Mouse (Mus musculus) CH12.LX (cell line): ENCODE measurements at regions not wholly inside any gene's neighbourhood (a gene's known extent, or its start where the extent isn't known, plus 50 kb on each side); places are given as distances from the start of the nearest gene placed in this dataset.

ENCODE experiments used
- DNase-seq: peaks from one replicate; pipeline ENCODE4 v3.0.0-alpha.2; 2013; ENCODE audit errors: extremely low read depth
- H3K27ac ChIP-seq: 2 replicates; pipeline ENCODE4 v1.5.1; 2012; ENCODE audit warnings: low read depth, mild to moderate bottlenecking, control low read depth, moderate library complexity; ENCODE audit not compliant: insufficient read depth
- H3K27me3 ChIP-seq: replicated peaks from 2 replicates; pipeline ENCODE3; 2012; ENCODE audit warnings: inconsistent platforms
- H3K36me3 ChIP-seq, 2 experiments: replicated peaks in 1 of 2; 2 replicates each; pipeline versions ENCODE3 to v1.6.1; 2012; ENCODE audit warnings: inconsistent platforms in 1 of 2, low read length in 1 of 2, mild to moderate bottlenecking in 1 of 2, mixed read lengths in 1 of 2, moderate library complexity in 1 of 2; ENCODE audit not compliant: control insufficient read depth in 1 of 2, insufficient read depth in 1 of 2
- H3K4me1 ChIP-seq, 2 experiments: 2 replicates each; pipeline ENCODE4 v1.6.1; 2012; ENCODE audit warnings: inconsistent platforms in 1 of 2, moderate library complexity in 1 of 2; ENCODE audit not compliant: insufficient read depth in 2 of 2, control insufficient read depth in 1 of 2
- H3K4me2 ChIP-seq: 2 replicates; pipeline ENCODE4 v1.6.1; 2012; ENCODE audit warnings: low read depth, mild to moderate bottlenecking, control low read depth; ENCODE audit not compliant: poor library complexity, insufficient read depth, severe bottlenecking
- H3K4me3 ChIP-seq, 3 experiments: fragments of 150-350 bp in 1 of 3; sonication (generic) in 1 of 3; replicated peaks in 1 of 3; 2 replicates each; pipeline versions ENCODE3 to v1.5.1; 2011 to 2012; ENCODE audit warnings: low read depth in 2 of 3, low read length in 2 of 3, mild to moderate bottlenecking in 2 of 3, moderate library complexity in 2 of 3, control low read depth in 1 of 3, improper control_type of control experiment in 1 of 3, inconsistent platforms in 1 of 3, mixed read lengths in 1 of 3; ENCODE audit not compliant: poor library complexity in 1 of 3
- H3K79me2 ChIP-seq: replicated peaks from 2 replicates; pipeline ENCODE4 v1.6.1; 2012; ENCODE audit warnings: mild to moderate bottlenecking, moderate library complexity; ENCODE audit not compliant: control insufficient read depth, poor library complexity, insufficient read depth, severe bottlenecking; ENCODE audit errors: extremely low read depth
- H3K9ac ChIP-seq: 2 replicates; pipeline ENCODE4 v1.6.1; 2012; ENCODE audit warnings: low read depth, mild to moderate bottlenecking, control low read depth, moderate library complexity; ENCODE audit not compliant: insufficient read depth
- H3K9me3 ChIP-seq: replicated peaks from 2 replicates; pipeline ENCODE3; 2012; ENCODE audit warnings: low read length, inconsistent platforms, mixed read lengths
- ELF1 ChIP-seq: IDR thresholded peaks from 2 replicates; pipeline ENCODE4 v1.6.1; 2014; ENCODE audit warnings: low read depth, mild to moderate bottlenecking, inconsistent platforms, low read length, improper control_type of control experiment
- EP300 ChIP-seq: IDR thresholded peaks from 2 replicates; pipeline ENCODE4 v1.6.1; 2011; ENCODE audit warnings: low read length, improper control_type of control experiment
- MAFK ChIP-seq: IDR thresholded peaks from 2 replicates; pipeline ENCODE4 v1.6.1; 2011; ENCODE audit warnings: low read length, improper control_type of control experiment; ENCODE audit not compliant: insufficient replicate concordance
- MAZ ChIP-seq: IDR thresholded peaks from 2 replicates; pipeline ENCODE4 v1.6.1; 2012; ENCODE audit warnings: low read depth, mild to moderate bottlenecking, inconsistent platforms, low read length, improper control_type of control experiment, moderate library complexity
- MEF2A ChIP-seq: IDR thresholded peaks from 2 replicates; pipeline ENCODE4 v1.6.1; 2014; ENCODE audit warnings: low read depth, mild to moderate bottlenecking, inconsistent platforms, low read length, improper control_type of control experiment, borderline replicate concordance
- MXI1 ChIP-seq: IDR thresholded peaks from 2 replicates; pipeline ENCODE4 v1.6.1; 2011; ENCODE audit warnings: mild to moderate bottlenecking, low read depth, low read length, improper control_type of control experiment
- NRF1 ChIP-seq: IDR thresholded peaks from 2 replicates; pipeline ENCODE4 v1.6.1; 2014; ENCODE audit warnings: low read depth, mild to moderate bottlenecking, inconsistent platforms, low read length, improper control_type of control experiment, moderate library complexity
- PAX5 ChIP-seq: IDR thresholded peaks from 2 replicates; pipeline ENCODE4 v1.6.1; 2012; ENCODE audit warnings: low read length, inconsistent platforms, mixed read lengths
- POLR2A ChIP-seq: IDR thresholded peaks from 2 replicates; pipeline ENCODE4 v1.6.1; 2011; ENCODE audit warnings: low read depth, mild to moderate bottlenecking, improper control_type of control experiment, low read length
- RAD21 ChIP-seq: IDR thresholded peaks from 2 replicates; pipeline ENCODE4 v1.6.1; 2011; ENCODE audit warnings: low read depth, mild to moderate bottlenecking, low read length, improper control_type of control experiment, moderate library complexity
- SMC3 ChIP-seq: IDR thresholded peaks from 2 replicates; pipeline ENCODE4 v1.6.1; 2011; ENCODE audit warnings: low read depth, low read length, improper control_type of control experiment
- TBP ChIP-seq: conservative IDR thresholded peaks from 2 replicates; pipeline ENCODE4 v1.6.1; 2011; ENCODE audit warnings: low read depth, low read length, improper control_type of control experiment
- USF2 ChIP-seq: conservative IDR thresholded peaks from 2 replicates; pipeline ENCODE4 v1.6.1; 2011; ENCODE audit warnings: low read depth, low read length, improper control_type of control experiment
- ZMIZ1 ChIP-seq: IDR thresholded peaks from 2 replicates; pipeline ENCODE4 v1.6.1; 2012; ENCODE audit warnings: low read depth, mild to moderate bottlenecking, inconsistent platforms, low read length, improper control_type of control experiment
- dilution Hi-C: fragments of 300-500 bp; cut with MboI; formaldehyde crosslinking; loops from 2 replicates; pipeline ENCODE4 v1.14.3; 2020; ENCODE audit warnings: low sequenced_read_pairs; ENCODE audit not compliant: extremely low pct_unique_long_range_greater_than_20kb, extremely low pct_ligation_motif_present
- in situ Hi-C: fragments of 300-500 bp; cut with MboI; formaldehyde crosslinking; loops from 3 replicates; pipeline ENCODE4 v1.14.3; 2019; ENCODE audit warnings: low sequenced_read_pairs, low pct_ligation_motif_present, low pct_unique_long_range_greater_than_20kb, mixed read lengths

- H3K36me3 ChIP-seq: no peaks in the 10 kb centered on the region
- dilution Hi-C loops (no loop called here), in situ Hi-C loops (loop anchor here (25.0 kb wide), 1 partner anchor 591 kb away; no protein-coding TSS in a partner anchor)
- H3K4me2 ChIP-seq: no peak overlapping the region
- H3K27ac ChIP-seq: no peak overlapping the region
- H3K27me3 ChIP-seq: no peaks in the 10 kb centered on the region
- no peak overlapping the region for H3K4me3 ChIP-seq
- no peak for DNase-seq
- H3K9ac ChIP-seq: no peak overlapping the region
- no peak for TF ChIP-seq MXI1
- TF ChIP-seq MAFK: no peak
- no peak for TF ChIP-seq MEF2A
- H3K9me3 ChIP-seq: no peaks in the 10 kb centered on the region
- no peaks in the 10 kb centered on the region for H3K4me1 ChIP-seq
- H3K79me2 ChIP-seq: no peaks in the 10 kb centered on the region
Measured at GRCm38 (mm10) chr19:14678584-14678983, 80.7 kb upstream of the Tle4 start.

DNA sequence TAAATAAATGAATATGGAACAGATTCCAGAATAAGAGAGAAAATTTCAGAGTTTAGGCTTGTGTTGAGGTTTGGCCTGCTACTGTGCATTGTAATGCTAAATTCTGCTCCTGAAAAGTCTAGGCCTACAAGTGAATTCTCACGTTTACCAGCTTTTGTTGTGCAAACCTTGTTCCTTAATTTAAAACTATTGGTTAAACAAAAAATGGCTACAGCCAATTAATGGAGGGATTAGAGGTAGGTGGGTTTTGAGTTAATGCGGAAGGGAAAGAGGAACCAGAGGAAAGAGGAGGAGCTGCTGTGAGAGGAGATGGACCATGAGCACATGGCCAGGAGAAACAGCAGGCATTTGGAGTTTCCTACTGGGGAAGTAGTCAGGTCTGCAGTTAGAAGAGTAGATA, 79.1 kb upstream of the Tle4 start:
- TF ChIP-seq ELF1 (no peak), MXI1 (no peak), MAZ (no peak), USF2 (no peak), NRF1 (no peak), POLR2A (no peak), PAX5 (no peak), MAFK (no peak), TBP (no peak), SMC3 (no peak), EP300 (no peak)
- no peak overlapping the region for H3K9ac ChIP-seq
- H3K27me3 ChIP-seq: no peaks in the 10 kb centered on the region
- H3K36me3 ChIP-seq: no peaks in the 10 kb centered on the region
- H3K4me3 ChIP-seq: no peak overlapping the region
- H3K79me2 ChIP-seq: no peaks in the 10 kb centered on the region
- H3K9me3 ChIP-seq: no peaks in the 10 kb centered on the region
- dilution Hi-C loops (no loop called here), in situ Hi-C loops (loop anchor here (25.0 kb wide), 1 partner anchor 590 kb away; no protein-coding TSS in a partner anchor)
- no peak overlapping the region for H3K27ac ChIP-seq
- no peaks in the 10 kb centered on the region for H3K4me1 ChIP-seq
- H3K4me2 ChIP-seq: no peak overlapping the region
- no peak for DNase-seq

DNA sequence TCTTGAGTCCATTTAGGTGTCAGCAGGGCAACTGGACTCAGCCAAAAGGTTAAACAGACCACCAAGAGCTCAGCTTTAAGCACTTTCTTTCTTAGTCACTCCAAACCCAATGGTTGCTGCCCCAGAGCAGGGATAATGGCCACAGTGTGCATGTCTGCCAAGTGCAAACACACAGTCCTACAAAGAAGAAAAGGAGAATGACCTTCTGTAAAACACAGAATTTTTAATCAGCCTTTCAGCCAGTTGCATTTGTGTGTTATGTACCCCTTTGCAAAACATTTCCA, 72.9 kb upstream of the Tle4 start:
- Histone ChIP-seq H3K4me1 (peaks cover 6 to 25% of the 10 kb centered on the region in 2 experiments; a peak in 3 of 4 replicates), H3K4me3 (no peak overlapping the region), H3K27ac (no peak overlapping the region), H3K9me3 (no peaks in the 10 kb centered on the region), H3K9ac (no peak overlapping the region), H3K27me3 (no peaks in the 10 kb centered on the region), H3K4me2 (no peak overlapping the region), H3K36me3 (no peaks in the 10 kb centered on the region), H3K79me2 (no peaks in the 10 kb centered on the region)
- TF ChIP-seq ZMIZ1 (no peak), RAD21 (no peak), SMC3 (no peak), TBP (no peak), USF2 (no peak)
- no peak for DNase-seq
- dilution Hi-C loops: no loop called here
- in situ Hi-C loops: no loop called here
